Mouse (Mus musculus): ENCODE data around the gene Mesp2.
"Not testable (repeated sequence)": the region's sequence is repeated elsewhere in the genome, so short reads cannot be mapped to it uniquely, and the experiment has no call there.

The Mesp2 gene

GRCm38 (mm10) chr7:79810611-79811506 lies at the start of gene Mesp2:
TSS of gene Mesp2 (plus strand) at chr7:79810727.
- peak; percentile 86 for DNase-seq

- no peak for DNase-seq
These were observed 49.2 kb upstream of the Mesp2 start for GRCm38 (mm10) chr7:79761124-79761876.

- DNase-seq: no peak
These were observed 48.4 kb upstream of the Mesp2 start for GRCm38 (mm10) chr7:79762106-79762505.

GRCm38 (mm10) chr7:79765991-79766390 lies 44.5 kb upstream of the Mesp2 start:
- DNase-seq: no peak

- DNase-seq: peak; percentile 20
These were observed 40.9 kb upstream of the Mesp2 start for GRCm38 (mm10) chr7:79769664-79770063.

GRCm38 (mm10) chr7:79771561-79772512 lies 38.7 kb upstream of the Mesp2 start:
- DNase-seq: no peak

- DNase-seq: peak; percentile 82
These were observed 29.6 kb upstream of the Mesp2 start for GRCm38 (mm10) chr7:79780647-79781626.

- DNase-seq: no peak
These were observed 28.6 kb upstream of the Mesp2 start for GRCm38 (mm10) chr7:79781826-79782515.

- DNase-seq: no peak
These were observed 28.0 kb upstream of the Mesp2 start for GRCm38 (mm10) chr7:79782516-79782855.

- peak; percentile 82 for DNase-seq
These were observed 24.2 kb upstream of the Mesp2 start for GRCm38 (mm10) chr7:79786295-79786694.

- DNase-seq: not testable (repeated sequence)
These were observed 20.7 kb upstream of the Mesp2 start for GRCm38 (mm10) chr7:79789812-79790211.

GRCm38 (mm10) chr7:79792635-79793421 lies 17.7 kb upstream of the Mesp2 start:
- DNase-seq: peak; percentile 50

GRCm38 (mm10) chr7:79793688-79794087 lies 16.8 kb upstream of the Mesp2 start, which contains the start of gene Mesp1:
TSS of gene Mesp1 (minus strand) at chr7:79793788.
- no peak for DNase-seq

GRCm38 (mm10) chr7:79798606-79799005 lies 11.9 kb upstream of the Mesp2 start:
- DNase-seq: no peak

GRCm38 (mm10) chr7:79799048-79799447 lies 11.5 kb upstream of the Mesp2 start:
- DNase-seq: peak; percentile 86

GRCm38 (mm10) chr7:79799506-79799905 lies 11.0 kb upstream of the Mesp2 start:
- DNase-seq: no peak

- no peak for DNase-seq
These were observed 10.2 kb upstream of the Mesp2 start for GRCm38 (mm10) chr7:79800336-79800735.

- no peak for DNase-seq
These were observed 9.1 kb upstream of the Mesp2 start for GRCm38 (mm10) chr7:79801391-79801790.

- DNase-seq: no peak
These were observed 8.5 kb upstream of the Mesp2 start for GRCm38 (mm10) chr7:79802037-79802436.

- peak; percentile 64 for DNase-seq
These were observed 6.6 kb upstream of the Mesp2 start for GRCm38 (mm10) chr7:79803887-79804286.

Data from kidney, postnatal 14 days (tissue).